Mouse (Mus musculus) layer of hippocampus, adult 9-10 months (tissue): Measurements from ENCODE around the gene Fbxo27.
"Not testable (repeated sequence)": the region's sequence is repeated elsewhere in the genome, so short reads cannot be mapped to it uniquely, and the experiment has no call there.

Experiments
- DNase-seq: peaks from one replicate; pipeline ENCODE4 v3.0.0; 2022; ENCODE audit warnings: low spot score

Gene Fbxo27

DNA sequence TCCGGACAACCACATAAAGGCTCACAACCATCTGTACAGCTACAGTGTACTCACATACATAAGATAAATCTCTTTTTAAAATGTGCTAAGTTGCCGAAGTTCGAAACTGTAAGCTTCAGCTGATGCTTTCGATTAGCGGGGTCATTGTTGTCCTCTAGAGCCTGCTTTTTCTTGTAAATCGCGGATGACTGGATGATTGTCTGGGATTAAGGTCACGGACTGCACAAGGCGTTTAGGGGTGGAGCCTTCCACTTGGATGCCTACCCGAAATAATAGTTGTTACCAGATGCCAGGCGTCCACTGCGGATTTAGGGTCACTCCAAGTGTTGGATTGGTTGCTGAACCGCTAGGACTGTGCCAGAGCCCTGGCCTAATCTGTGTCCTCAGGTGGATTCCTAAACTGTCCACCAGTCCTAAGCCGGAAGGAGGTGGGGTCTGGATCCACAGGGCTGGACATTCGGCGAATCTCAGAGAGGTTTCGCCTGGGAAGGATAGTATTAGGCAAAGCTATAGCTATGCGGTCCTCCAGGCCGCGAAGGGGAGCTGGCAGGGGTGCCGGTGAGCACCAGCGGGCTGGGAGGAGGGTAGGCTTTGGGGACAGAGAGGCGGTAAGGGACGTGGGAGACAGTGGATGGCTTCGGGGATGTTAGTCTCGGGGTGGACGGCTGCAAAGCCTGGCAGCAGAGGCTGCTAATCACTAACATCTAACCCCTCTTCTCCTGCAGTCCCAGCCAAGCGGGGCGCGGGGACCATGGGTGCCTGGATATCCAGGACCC lies at the start of gene Fbxo27:
TSS of gene Fbxo27 (plus strand) at position 305 of the 776 bp plus-strand sequence.
- no peak for DNase-seq

DNA sequence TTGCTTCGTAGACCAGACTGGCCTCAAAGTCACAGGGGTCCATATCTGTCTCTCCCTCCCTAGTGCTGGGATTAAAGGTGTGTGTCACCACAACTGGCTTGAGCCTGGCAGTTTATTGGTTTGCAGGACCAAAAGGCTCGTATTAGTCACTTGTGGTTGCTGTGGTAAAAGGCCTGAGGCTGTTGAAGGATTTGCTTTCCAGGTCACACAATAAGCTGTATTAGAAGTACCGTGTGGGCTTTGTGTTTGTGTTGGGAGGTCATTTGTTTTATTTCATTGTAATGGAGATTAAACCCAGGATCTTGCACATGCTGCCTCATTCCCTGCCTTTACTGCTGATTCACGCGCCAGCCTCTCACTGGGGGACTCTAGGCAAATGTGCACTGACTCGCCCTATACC lies 47.3 kb upstream of the Fbxo27 start:
- no peak for DNase-seq

DNA sequence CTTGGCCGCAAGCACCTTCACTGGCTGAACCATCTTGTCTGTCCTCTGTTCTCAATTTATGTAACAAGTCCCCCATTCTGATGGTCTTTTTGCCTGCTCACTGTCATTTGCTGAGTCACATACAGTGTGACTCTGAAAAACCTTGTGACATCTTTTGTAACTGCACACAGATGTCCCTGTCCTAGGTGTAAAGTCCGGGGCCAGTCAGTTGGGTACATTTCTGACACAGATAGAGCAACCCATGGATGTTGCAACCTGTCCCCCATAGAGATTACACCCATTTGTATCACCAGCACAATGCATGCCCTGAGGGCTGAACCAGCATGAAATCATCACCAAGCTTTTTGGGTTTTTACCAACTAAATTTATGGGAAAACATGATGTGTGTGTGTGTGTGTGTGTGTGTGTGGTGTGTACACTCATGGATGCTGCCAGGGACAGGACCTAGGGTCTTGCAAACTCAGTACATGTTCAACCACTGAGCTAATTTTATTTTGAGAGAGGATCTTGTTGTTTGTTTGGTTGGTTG lies 46.6 kb upstream of the Fbxo27 start:
- no peak for DNase-seq

DNA sequence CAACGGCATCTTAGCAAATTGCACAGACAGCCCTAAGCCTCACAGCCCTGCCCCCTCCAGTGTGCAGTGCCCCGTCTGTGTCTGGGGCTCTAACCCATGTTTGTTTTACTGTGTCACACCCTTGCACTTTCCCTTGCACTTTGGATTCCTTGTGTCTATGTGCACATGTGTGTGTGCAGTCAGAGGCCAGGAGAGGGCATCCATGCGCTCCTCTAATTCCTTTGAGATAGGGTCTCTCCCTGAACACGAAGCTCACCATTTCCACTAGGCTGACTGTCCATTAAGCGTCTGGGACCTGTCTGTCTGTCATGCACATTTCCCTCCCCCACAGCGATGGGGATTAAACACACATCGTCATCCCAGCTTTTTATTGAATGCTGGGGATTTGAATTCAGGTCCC lies 45.6 kb upstream of the Fbxo27 start:
- no peak for DNase-seq

DNA sequence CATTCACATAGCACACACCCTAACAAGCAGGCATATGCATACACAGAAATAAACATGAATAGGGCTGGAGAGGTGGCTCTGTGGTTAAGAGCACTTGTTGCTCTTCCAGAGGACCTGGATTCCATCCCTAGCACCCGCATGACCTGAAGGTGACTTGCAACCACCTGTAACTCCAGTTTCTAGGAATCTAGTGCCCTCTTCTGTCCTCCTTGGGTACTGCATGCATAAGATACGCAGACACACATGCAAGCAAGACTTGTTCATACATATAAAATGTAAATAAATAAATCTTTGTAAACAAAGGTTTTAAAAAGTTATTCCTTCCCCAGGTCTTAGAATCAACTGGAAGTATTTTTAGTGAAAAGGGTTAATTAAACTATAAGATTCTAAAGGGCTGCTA lies 41.5 kb upstream of the Fbxo27 start:
- DNase-seq: no peak

DNA sequence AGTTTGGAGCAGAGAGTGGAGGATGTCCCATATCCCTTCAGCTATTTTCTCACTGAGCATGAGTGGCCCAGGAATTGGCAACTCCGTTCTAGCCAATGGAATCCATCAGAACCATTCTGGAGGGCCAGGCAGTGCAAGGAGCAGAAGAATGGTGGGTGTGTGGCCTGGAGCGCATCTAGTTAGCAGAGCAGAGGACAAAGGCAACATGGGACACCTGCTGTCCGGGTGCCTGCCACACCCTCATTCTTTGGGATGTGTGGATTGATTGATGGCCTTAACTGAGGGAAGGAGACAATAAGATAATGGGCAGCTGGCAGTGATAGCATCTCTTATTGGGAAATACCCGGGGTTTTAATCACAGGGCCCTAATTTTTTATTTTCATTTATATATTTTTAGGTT lies 36.2 kb upstream of the Fbxo27 start:
- DNase-seq: no peak

DNA sequence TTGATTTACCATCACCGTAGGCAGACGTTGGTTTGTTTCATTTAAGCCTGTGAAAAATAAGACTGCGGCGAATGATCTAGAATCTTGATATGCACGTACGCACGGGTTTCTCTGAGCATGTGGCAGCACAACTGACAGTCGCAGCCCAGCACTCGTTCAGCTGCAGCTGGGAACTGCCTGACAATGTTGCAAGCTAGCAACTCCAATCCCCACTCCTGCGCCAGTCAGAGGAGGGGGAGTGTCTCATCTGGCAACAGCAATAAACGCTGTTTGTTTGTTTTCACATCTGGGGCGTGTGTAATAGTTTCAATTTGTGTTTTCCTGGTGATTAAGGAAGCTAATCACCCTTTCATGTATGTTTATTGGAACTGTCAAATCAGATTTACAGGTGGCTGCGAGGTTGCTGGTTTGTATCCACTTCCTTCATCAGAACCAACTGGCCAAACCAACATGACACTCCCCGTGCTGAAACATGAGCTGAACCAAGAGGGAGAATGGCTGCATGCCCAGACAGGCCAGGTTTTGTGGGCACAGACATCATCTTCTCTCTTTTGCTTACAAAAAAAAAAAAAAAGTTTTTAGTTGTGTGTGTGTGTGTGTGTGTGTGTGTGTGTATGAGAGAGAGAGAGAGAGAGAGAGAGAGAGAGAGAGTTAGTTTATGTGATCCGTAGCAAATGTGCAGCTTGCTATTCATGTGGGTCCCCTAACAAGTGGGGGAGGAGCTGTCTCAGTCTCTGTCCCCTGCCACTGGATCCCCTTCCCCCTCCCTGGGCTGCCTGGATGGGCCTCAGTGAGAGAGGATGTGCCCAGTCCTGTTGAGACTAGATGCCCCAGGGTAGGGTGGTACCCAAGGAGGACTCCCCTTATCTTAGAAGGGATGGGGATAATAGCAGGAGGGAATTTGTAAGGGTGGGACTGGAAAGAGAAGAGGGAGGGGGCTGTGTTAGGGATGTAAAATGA lies 26.7 kb upstream of the Fbxo27 start:
- DNase-seq: no peak

DNA sequence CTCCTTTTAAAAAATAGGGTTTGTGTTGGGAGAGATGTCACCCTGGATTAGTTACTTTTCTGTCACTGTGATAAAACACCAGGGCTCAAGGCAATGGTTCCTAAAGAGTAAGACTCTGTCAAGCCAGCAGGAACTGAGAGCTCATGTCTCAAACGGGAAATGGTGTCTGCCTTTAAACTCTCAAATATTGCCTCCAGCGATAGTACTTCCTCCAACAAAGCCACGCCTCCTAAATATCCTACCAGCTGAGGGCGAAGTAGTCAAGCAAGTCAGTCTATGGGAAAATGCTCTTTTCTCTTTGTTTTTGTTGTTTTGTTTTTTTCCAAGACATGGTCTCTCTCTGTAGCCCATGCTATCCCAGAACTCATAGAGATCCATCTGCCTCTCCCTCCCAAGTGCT lies 21.5 kb upstream of the Fbxo27 start:
- DNase-seq: no peak

DNA sequence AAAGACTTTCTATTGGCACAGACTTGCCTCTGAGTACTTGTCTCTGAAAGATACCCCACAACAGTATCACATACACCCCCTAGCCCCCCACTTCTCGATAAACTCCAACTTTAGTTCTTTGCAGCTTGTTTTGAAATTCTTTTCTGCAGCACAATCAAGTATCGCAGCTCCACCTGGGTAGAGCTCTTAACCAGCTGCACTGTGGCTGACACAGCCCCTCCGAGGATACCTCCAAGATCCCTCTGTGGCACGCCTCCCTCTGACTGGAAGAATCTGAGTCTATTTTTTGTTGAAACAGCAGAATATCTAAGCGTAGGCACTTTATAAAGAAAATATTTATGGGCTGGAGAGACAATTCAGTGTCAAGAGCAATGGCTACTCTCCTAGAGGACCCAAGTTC lies 20.4 kb upstream of the Fbxo27 start:
- DNase-seq: no peak

DNA sequence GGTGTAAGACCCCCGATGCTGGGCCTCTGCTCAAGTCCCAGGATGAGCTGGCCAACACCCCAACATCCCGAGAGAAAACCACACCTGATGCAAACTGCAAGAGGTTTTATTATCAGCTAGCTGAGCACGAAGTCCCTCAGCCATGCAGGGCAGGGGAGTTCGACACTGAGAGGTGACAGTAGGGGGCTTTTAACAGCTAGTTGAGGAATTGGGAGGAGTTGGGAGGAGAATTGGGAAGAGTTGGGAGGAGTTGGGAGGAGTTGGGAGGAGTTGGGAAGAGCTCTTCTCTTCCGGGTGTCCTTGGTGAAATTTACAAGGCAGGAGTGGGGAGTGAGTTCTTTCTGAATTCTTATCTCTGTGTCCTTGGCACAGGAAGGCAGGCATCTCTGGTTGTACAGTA lies 19.9 kb upstream of the Fbxo27 start:
- not testable (repeated sequence) for DNase-seq

DNA sequence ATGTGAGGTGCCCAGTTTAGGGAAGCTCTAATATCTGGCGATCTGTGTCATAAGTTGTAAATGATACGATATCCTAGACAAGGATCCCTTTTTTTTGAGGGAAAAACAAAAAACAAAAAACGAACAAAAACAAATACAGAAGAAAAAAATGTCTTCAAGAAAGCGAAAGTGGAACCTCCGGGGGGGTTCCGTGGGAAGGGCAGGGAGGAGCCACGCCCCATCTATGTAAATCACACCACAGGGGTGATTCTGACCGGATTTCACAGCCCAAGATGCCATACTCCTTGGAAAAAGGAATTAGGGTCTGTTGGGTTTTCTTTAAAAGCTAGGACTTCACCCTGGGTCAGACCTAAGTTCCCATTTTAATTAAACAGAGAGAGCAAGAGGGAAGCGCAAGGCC lies 17.7 kb upstream of the Fbxo27 start:
- DNase-seq: no peak

DNA sequence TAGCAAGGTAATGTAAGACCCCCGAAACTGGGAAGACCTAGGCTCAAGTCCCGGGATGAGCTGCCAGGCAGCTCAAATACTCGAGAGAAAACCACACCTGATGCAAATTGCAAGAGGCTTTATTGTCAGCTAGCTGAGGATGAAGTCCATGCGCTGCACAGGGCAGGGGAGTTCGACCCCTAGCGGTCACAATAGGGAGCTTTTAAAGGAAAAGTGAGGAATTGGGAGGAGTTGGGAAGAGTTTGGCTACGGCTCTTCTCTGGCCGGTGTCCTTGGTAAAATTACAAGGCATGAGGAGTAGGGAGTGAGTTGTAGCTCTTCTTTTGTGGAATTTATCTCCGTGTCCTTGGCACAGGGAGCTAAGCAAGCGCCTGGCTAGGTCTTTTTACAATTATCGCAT lies 16.9 kb upstream of the Fbxo27 start:
- no peak for DNase-seq

DNA sequence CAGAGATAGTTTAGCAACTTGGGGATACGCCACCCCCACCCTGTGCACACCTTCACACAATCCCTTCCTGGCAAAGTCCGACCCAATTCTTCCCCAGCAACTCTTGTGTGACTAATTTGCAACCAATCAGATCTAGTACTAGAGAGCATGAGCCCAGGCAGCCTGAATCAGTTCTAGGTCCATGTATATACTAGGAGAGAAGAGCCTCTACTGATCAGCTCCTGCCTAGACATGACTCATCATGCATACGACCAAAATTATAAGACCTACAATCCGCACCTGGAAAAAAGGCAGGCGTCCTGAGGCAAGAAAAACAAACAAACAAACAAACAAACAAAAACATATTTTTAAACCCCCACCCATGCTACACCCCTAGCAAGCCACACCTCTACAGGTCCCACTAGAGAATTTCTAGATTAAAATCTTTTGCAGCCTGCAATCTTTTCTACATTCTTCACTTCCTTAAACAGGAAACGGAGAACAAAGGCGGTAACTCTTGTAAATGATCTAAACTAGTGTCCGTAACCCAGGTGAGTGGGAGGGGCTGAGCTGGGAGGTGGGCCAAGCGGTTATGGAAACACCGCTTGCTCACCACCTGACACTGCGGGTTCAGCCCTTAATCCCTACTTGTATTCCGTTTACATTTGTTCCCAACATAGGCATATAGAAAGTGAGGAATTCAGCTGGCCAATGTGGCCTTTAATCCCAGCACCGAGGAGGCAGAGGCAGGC lies 15.7 kb upstream of the Fbxo27 start:
- no peak for DNase-seq

DNA sequence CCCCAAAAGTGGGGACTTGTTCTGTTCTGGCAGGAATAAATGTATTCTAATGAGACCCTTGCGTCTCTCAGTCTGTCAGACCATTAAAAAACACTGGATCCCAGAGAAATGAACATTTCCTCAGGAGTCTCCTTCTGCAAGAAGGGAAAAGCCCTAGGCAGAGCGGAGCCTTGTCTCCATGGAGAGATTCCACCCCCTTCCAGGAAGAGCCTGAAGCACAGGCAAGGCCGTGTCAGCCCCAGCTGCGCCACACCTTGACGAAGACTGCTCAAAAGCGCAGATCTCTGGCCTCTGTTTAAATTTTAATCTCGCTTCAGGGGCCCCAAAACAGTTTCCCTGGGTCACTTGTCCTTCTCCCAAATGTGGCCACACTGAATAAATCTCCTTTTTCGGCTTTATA lies 15.0 kb upstream of the Fbxo27 start:
- DNase-seq: no peak

DNA sequence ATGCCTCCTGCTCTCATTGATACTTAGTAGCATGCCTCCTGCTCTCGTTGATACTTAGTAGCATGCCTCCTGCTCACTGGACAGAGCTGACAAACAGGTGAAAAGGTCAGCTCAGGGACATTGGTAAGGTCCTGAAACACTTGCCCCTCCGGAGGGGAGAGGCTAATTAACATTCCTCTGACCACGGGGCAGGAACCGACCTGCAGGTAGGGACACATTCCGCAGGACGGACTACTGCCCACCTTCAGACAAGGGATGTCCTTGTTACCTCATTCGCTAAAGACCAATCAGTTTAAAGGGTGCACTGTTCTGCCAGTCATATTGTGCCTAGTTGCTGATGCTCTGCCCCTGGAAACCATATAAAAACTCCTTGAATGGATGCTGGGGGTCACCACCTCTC lies 1.6 kb upstream of the Fbxo27 start:
- DNase-seq: no peak

DNA sequence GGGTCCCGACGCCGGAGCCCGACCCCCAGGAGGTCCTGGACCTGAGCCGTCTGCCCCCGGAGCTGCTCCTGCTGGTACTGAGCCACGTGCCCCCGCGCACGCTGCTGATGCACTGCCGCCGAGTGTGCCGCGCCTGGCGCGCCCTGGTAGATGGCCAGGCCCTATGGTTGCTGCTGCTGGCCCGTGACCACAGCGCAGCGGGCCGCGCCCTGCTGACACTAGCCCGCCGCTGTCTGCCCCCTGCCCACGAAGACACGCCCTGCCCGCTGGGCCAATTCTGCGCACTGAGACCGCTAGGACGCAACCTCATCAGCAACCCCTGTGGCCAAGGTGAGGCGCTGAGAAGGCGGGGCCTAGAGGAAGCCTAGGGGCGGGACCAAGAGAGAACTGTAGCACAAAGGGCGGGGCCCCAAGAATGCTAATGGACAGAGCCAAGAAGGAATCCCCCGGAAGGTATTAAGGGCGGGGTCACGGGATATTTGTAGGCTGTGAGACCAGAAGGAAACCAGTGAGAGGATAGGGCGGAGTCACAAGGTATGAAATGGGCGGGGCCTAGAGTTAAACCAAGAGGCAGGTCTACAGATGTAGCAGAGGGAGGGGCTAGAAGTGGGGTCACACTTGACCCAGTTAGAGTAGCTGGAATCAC lies 795 bp downstream of the Fbxo27 start:
- DNase-seq: peak; percentile 72

DNA sequence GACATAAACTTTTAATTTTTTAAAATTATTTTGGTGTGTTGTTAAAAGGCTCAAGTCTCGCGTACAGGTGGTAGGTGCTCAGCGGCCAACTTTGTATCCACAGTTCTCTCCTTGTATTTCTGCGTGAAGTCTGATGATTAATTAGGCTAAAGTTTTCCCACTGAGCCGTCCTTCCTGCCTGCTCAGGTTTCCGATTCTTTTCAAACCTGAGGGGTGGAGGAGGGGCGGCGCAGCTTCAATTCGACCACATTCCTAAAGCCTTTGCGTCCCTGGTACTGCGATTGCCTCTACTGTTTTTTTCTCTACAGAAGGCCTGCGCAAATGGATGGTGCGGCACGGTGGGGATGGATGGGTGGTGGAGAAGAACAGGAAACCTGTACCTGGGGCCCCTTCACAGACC lies 1.8 kb downstream of the Fbxo27 start:
- DNase-seq: no peak

DNA sequence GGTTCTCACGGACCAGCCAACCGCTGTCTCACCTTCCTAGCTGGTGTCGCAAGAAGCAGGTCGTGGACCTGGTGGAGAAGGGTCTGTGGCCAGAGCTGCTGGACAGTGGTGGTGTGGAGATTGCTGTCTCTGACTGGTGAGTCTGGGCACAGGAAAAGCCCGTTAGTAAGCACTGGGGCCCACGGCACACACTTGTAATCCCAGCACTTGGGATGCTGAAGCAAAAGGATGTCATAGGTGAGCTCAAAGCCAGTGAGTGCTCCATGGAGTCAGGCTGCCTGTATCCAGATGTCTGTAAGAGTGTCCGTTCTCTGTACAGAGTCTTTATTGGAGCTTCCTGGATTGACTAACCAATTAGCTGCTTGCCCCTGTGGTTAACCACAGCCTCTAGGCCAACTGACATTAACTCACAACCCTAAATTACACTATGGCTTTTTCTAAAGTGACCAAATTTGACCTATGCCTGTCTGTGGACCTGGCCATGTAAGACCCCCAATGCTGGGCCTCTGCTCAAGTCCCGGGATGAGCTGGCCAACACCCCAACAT lies 2.4 kb downstream of the Fbxo27 start:
- DNase-seq: no peak

DNA sequence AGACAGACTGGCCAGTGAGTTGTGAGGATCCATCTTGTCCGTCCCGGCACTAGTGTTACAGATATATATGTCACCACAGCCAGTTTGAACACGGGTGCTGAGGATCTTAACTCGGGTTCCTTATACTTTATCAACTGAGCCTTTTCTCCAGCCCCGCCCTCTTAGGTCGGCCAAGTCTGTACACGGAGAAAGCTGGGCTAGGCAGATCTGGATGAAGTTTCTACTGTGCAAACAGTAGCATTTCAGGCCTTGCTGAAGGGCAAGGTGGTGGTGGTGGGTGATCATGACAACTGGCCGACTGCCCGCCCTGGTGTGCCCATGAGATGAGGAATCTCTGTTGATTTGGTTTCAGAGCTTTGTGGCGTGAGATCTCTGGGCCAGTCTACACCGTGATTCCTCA lies 4.6 kb downstream of the Fbxo27 start:
- no peak for DNase-seq

DNA sequence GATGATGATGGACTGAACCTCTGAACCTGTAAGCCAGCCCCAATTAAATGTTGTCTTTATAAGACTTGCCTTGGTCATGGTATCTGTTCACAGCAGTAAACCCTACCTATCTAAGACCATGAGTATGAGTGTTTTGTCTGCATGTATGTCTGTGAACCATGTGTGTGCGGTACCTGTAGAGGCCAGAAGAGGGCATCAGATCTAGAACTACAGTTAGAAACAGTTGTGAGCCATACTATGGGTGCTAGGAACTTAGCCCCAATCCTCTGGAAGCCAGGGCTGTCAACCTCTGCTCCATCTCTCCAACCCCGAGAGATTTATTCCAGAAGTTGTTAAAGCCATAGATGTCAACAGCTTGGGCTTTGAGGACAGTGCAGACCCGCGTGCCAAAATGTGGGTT lies 7.6 kb downstream of the Fbxo27 start:
- no peak for DNase-seq

DNA sequence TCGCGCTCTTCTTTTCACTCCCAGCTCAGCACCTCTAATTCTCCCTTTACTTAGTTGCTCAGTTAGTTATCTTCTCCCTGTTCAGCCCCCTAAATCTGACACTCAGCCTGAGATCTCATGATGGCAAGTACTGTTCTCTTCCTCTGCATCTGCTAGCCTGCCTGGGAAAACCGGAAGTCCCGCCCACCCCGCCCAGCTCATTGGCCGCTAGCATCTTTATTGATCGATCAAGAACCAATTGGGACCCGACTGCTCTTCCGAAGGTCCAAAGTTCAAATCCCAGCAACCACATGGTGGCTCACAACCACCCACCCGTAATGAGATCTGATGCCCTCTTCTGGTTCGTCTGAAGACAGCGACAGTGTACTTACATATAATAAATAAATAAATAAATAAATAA lies 8.7 kb downstream of the Fbxo27 start:
- DNase-seq: not testable (repeated sequence)
